Mouse (Mus musculus) yolk sac, embryonic 10.5 days (tissue): ENCODE measurements around the gene Olfr959.

Experiments
- DNase-seq: peaks from one replicate; pipeline ENCODE4 v3.0.0-alpha.2; 2017; ENCODE audit warnings: low spot score

Gene Olfr959

GRCm38 (mm10) chr9:39575469-39575868 is at the start of gene Olfr959:
Gene Olfr959, minus strand, starts transcription at chr9:39575569.
- no peak for DNase-seq

GRCm38 (mm10) chr9:39624711-39625110 is 49.3 kb upstream of the Olfr959 start:
- no peak for DNase-seq

GRCm38 (mm10) chr9:39623783-39624182 is 48.4 kb upstream of the Olfr959 start:
- no peak for DNase-seq

- no peak for DNase-seq
Measured at GRCm38 (mm10) chr9:39621073-39621472, 45.7 kb upstream of the Olfr959 start, which contains the start of gene Olfr960. Gene Olfr960, plus strand, starts transcription at chr9:39621373.

- DNase-seq, result no peak
Measured at GRCm38 (mm10) chr9:39611953-39612352, 36.6 kb upstream of the Olfr959 start.

- no peak for DNase-seq
Measured at GRCm38 (mm10) chr9:39610355-39610754, 35.0 kb upstream of the Olfr959 start, which contains the start of gene Olfr148. Gene Olfr148, plus strand, starts transcription at chr9:39610655.

GRCm38 (mm10) chr9:39608497-39608896 is 33.1 kb upstream of the Olfr959 start:
- no peak for DNase-seq

- peak; percentile 16 for DNase-seq
Measured at GRCm38 (mm10) chr9:39603999-39604453, 28.7 kb upstream of the Olfr959 start, which contains the start of gene AW551984. Gene AW551984, minus strand, starts transcription at chr9:39604403.

GRCm38 (mm10) chr9:39603333-39603845 is 28.0 kb upstream of the Olfr959 start:
- peak; percentile 7 for DNase-seq

GRCm38 (mm10) chr9:39602536-39603332 is 27.4 kb upstream of the Olfr959 start:
- peak; percentile 11 for DNase-seq

GRCm38 (mm10) chr9:39577050-39577449 is 1.7 kb upstream of the Olfr959 start:
- no peak for DNase-seq

- DNase-seq, result no peak
Measured at GRCm38 (mm10) chr9:39558349-39558647, 17.1 kb downstream of the Olfr959 start.

GRCm38 (mm10) chr9:39557529-39558348 is 17.6 kb downstream of the Olfr959 start:
- no peak for DNase-seq

GRCm38 (mm10) chr9:39553946-39554345 is 21.4 kb downstream of the Olfr959 start, which contains the start of gene Olfr958:
Gene Olfr958, minus strand, starts transcription at chr9:39554054.
- DNase-seq, result no peak

GRCm38 (mm10) chr9:39550806-39551205 is 24.6 kb downstream of the Olfr959 start:
- DNase-seq, result no peak

GRCm38 (mm10) chr9:39523616-39524285 is 51.6 kb downstream of the Olfr959 start:
- no peak for DNase-seq
